Mouse (Mus musculus): ENCODE data around the gene Kctd18.
A peak's percentile ranks its signal among the peaks of the same experiment; 100 is the strongest.
"Not testable (repeated sequence)": the region's sequence is repeated elsewhere in the genome, so short reads cannot be mapped to it uniquely, and the experiment has no call there.

Gene Kctd18

GRCm38 (mm10) chr1:58018856-58019255 is at the start of gene Kctd18:
Gene Kctd18, minus strand, starts transcription at chr1:58018956.
- no peak for DNase-seq

DNA sequence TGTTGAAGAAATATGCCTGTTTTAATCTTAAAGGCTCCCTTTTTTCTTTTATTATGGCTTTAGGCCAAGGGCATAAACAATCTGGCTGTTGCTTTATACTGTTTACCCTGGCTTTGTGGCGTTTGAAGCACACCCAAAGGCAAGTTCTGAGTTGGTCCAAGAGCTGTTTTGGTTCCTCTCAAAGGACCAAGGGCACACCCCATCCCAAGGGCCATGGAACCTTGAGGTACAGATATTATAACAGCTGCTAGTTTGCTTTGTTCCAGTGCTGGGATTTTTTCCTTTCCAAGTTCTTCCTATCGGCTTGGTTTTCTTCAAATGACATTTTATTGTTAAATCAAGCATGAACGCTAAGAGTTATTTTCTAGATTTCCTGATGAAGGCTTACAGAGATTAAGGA is 46.9 kb upstream of the Kctd18 start:
- DNase-seq, result no peak

DNA sequence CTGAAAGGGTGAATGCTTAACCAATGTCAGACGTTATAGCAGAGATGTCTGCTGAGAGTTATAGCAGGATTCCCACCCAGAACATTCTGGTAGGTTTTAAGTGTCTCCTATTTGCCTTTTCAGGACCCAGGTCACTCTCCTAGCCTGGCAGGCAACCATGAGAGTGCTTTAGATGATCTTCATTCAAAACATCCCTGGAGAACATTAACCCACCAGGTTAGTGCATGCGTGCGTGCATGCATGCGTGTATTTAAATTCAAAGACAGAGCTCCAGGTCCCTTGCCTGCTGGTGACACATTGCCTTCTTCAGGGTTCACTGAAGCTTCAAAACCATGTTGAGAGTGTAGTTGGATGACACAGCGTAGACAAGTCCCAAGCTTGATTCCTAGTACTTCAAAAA is 46.4 kb upstream of the Kctd18 start:
- no peak for DNase-seq

- DNase-seq, result no peak
Observed at GRCm38 (mm10) chr1:58062131-58062530, 43.4 kb upstream of the Kctd18 start.

- no peak for DNase-seq
Observed at GRCm38 (mm10) chr1:58058846-58059245, 40.1 kb upstream of the Kctd18 start.

DNA sequence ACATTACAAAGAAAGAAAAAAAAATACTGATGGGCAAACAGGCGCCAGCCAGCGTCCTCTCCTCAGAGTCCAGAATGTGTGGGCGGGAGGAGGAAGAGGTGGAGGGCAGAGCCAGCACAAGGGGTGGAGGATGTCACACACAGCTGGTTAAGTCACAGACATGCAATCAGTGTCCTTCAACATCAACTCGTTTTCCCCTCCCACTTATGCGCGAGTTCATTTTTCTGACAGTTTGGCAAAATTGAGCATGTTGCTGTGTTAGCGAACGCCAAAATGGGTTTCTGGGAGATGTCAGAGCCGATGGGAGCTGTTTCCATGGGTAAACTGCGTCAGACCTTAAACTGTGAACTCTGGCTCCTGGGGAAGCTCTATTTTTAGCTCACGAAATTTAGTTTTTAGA is 38.2 kb upstream of the Kctd18 start:
- no peak for DNase-seq

DNA sequence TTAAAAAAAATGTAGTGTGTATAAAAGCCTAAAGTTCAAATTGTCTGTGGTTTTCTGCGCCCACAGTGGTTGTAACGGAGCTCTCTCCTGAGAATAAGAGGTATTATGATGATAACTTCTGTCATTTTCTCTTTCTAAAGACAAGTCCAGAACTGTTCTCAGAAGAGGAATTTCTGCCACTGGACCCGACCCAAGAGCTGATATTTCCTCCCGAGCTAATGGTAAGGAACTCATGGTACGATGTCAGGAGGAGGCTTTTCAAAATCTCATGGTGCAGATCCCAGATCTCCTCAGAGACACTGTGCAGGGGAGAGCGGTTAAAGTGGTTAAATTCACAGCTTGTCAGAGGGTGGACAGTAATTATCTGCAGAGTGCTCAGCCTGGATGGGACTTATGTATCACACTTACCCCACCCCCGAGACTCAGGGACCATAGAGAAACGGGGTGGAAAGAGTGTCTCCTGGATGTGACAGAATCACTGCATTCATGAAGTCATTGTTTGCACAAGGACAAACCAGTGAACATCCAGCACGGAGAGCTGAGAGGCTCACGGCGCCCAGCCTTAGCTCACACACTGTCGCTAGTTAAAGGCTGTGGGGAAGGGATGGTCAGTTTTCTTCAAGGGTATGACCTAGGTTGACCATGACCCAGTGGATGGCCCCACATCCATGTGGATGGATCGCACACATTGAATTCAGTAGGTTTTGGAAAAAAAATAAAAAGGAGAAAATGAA is 37.5 kb upstream of the Kctd18 start:
- no peak for DNase-seq

- DNase-seq, result no peak
Observed at GRCm38 (mm10) chr1:58055598-58055997, 36.8 kb upstream of the Kctd18 start.

- no peak for DNase-seq
Observed at GRCm38 (mm10) chr1:58049126-58049525, 30.4 kb upstream of the Kctd18 start.

DNA sequence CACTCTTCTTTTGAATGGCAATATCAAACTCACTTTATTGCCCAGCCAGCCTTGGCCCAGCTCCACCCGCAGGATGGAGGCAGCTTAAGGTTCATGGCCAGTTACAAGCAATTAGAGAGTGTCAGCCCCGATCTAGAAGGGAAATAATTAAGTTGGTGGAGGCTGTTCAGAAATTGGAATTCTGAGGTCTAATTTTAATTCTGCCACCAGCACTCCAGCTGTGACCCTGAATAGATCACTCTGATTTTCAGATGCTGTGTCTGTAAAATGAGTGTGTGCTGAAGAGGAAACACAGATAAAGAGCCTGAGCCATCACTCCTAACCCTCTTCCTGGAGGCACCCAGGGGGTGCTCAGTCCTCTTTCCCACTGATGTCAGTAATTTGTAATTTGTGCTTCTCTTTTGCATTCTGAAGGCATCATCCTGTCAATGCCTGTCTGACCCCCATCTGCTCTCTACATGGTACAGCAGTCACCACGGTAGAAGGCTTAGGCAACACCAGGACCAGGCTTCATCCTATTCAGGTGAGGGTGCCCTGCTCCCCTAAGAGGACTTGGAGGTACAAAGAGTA is 28.1 kb upstream of the Kctd18 start:
- DNase-seq, result no peak

GRCm38 (mm10) chr1:58045546-58045945 is 26.8 kb upstream of the Kctd18 start:
- no peak for DNase-seq

- no peak for DNase-seq
Observed at GRCm38 (mm10) chr1:58045076-58045475, 26.3 kb upstream of the Kctd18 start.

GRCm38 (mm10) chr1:58037306-58037705 is 18.6 kb upstream of the Kctd18 start:
- DNase-seq, result not testable (repeated sequence)

GRCm38 (mm10) chr1:58031160-58031769 is 12.5 kb upstream of the Kctd18 start:
- DNase-seq, result peak in 1 of 2 experiments; percentile 30

DNA sequence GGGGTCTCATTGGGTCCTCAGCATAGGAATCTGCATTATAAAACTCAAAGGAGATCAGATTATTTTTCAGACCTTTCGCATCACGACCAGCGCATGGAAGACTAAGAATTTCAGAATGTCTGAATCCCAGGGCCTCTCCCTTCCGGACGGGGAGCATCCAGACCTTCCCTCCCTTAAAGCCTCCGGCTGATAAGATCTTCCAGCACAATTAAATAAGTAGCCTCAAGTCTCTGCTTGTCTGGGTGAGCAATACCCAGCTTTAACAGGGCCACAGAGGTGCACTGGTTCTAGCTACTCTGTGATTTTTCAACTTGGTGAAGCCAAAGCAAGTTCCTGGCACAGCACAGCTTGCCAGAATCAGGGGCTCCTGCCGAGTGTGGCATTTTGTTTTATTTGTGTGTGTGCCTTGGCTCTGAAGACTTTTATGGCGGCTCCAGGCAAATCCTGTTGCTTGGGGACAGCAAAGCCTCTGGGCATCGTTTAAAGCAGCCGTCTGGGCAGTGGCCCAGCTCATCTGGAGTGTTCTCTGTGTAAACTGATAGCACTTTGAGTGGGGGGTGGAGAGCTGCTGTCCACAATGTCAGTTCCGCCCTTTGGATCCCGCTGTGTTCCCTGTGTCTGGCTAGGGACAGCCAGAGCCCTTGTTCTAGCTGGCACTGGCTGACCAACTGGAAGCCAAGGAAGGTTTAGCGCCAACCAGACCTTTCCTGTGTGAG is 11.6 kb upstream of the Kctd18 start:
- DNase-seq, result no peak

- DNase-seq, result no peak
Observed at GRCm38 (mm10) chr1:58029636-58030117, 10.9 kb upstream of the Kctd18 start, which contains the start of gene Aox1. Gene Aox1, plus strand, starts transcription at chr1:58029931.

DNA sequence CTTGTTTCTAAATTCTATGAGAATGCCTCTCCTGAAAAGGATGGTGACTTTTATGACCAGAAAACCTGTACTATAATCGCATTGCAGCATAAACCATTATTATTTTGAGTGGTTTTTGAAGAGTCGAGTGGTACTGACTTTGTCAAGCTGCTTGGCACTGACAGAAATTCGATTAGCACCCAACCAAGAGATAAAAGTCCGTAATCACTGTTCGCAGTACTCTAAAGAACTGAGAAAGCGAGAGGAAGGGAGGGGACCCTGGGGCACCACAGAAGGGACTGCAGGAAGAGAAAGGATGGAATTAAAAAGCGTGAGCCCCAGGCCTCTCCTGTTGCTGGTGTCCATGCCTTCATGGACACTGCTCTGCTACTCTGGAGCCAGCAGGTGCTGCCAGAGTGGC is 9.0 kb upstream of the Kctd18 start:
- DNase-seq, result no peak

- not testable (repeated sequence) for DNase-seq
Observed at GRCm38 (mm10) chr1:58006388-58006787, 12.4 kb downstream of the Kctd18 start.

- no peak for DNase-seq
Observed at GRCm38 (mm10) chr1:57998146-57998545, 20.6 kb downstream of the Kctd18 start.

- no peak for DNase-seq
Observed at GRCm38 (mm10) chr1:57996133-57996615, 22.6 kb downstream of the Kctd18 start.

- peak; percentile 81 to 90 for DNase-seq
Observed at GRCm38 (mm10) chr1:57995432-57996132, 23.2 kb downstream of the Kctd18 start, which contains the start of gene Sgo2a. Gene Sgo2a, plus strand, starts transcription at chr1:57995971.

DNA sequence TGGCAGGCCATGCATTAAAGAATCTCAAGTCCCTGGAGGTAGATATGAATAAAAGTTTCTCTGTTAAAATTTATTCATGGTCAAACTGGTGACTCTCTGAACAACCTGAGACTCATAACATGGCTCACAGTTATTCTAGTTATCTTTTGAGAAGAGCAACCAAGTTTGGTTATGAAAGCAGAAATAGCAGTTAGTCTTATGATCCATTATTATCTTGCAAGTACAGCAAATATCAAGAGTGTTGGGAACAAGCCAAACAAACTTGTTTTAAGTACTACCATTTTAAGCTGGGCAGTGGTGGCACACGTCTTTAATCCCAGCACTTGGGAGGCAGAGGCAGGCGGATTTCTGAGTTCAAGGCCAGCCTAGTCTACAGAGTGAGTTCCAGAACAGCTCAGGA is 27.5 kb downstream of the Kctd18 start:
- DNase-seq, result no peak
